Comparison of ENCODE assay signal across 9 mouse cellular contexts in genomic region chr16:34658388-34658787, GRCm38 (mm10). TPM values are rescaled to one million over a fixed set of nuclear protein-coding genes. Genes with fewer than 3 reads are reported as not detected.
A peak's percentile ranks its signal among the peaks of the same experiment; 100 is the strongest.
DNase-seq lines count a peak whose midpoint lies in the region; ATAC-seq lines count a peak whose summit lies in the region.
"Had no signal": no experiment of that assay in that cellular context is flagged by ENCODE, and none has a peak within 500 bp of the region (broad histone marks: within the 10 kb centered on the region; RNA-seq: fewer than 3 reads in every experiment).

No protein-coding gene starts in this region.

- H3K4me2 ChIP-seq in heart, embryonic 11.5 days, result peak overlapping the region; percentile 53
- peak overlapping the region; percentile 57 for H3K4me2 ChIP-seq in hindbrain, embryonic 13.5 days
- peak overlapping the region; percentile 51 for H3K4me2 ChIP-seq in midbrain, embryonic 11.5 days

- H3K9ac ChIP-seq in heart, embryonic 11.5 days (ENCODE audit: low read depth, low read length), result no peak overlapping the region
- H3K9ac ChIP-seq in hindbrain, embryonic 13.5 days, result no peak overlapping the region
- no peak overlapping the region; the same call in 1 of the 2 replicates for H3K9ac ChIP-seq in midbrain, embryonic 11.5 days (ENCODE audit: low read length)

- H3K27me3 ChIP-seq in heart, embryonic 11.5 days (ENCODE audit: control insufficient read depth, insufficient read depth, low read length), result no peaks in the 10 kb centered on the region
- H3K27me3 ChIP-seq in hindbrain, embryonic 13.5 days, result peaks cover 3% of the 10 kb centered on the region; the same call in 1 of the 2 replicates
- no peaks in the 10 kb centered on the region for H3K27me3 ChIP-seq in midbrain, embryonic 11.5 days (ENCODE audit: control insufficient read depth, insufficient read depth, low read length)

- H3K9me3 ChIP-seq in heart, embryonic 11.5 days (replicated peaks; ENCODE audit: control insufficient read depth, low read length), result no peaks in the 10 kb centered on the region
- no peaks in the 10 kb centered on the region for H3K9me3 ChIP-seq in hindbrain, embryonic 13.5 days
- H3K9me3 ChIP-seq in midbrain, embryonic 11.5 days (ENCODE audit: control insufficient read depth, low read length), result no peaks in the 10 kb centered on the region

- WGBS in heart, embryonic 11.5 days (ENCODE audit: insufficient replicate concordance), result 37% methylated on average over 11 of the region's 11 CpGs
- WGBS in hindbrain, embryonic 13.5 days, result 49% methylated on average over 11 of the region's 11 CpGs
- 38% methylated on average over 11 of the region's 11 CpGs for WGBS in midbrain, embryonic 11.5 days

- H3K4me1 ChIP-seq in heart, embryonic 11.5 days (ENCODE audit: control insufficient read depth, insufficient read depth, low read length), result no peaks in the 10 kb centered on the region
- peaks cover 9% of the 10 kb centered on the region for H3K4me1 ChIP-seq in hindbrain, embryonic 13.5 days (replicated peaks)
- peaks cover 4% of the 10 kb centered on the region; the same call in 1 of the 2 replicates for H3K4me1 ChIP-seq in midbrain, embryonic 11.5 days (ENCODE audit: control insufficient read depth, insufficient read depth, low read length)

- no peaks in the 10 kb centered on the region for H3K36me3 ChIP-seq in heart, embryonic 11.5 days (ENCODE audit: control insufficient read depth, insufficient read depth, low read length)
- no peaks in the 10 kb centered on the region for H3K36me3 ChIP-seq in hindbrain, embryonic 13.5 days
- no peaks in the 10 kb centered on the region for H3K36me3 ChIP-seq in midbrain, embryonic 11.5 days (ENCODE audit: control insufficient read depth, insufficient read depth, low read length)

- peak overlapping the region; percentile 34 for H3K4me3 ChIP-seq in heart, embryonic 11.5 days (ENCODE audit: low read depth, low read length)
- H3K4me3 ChIP-seq in hindbrain, embryonic 13.5 days, result peak overlapping the region; percentile 39; the same call in 1 of the 2 replicates
- H3K4me3 ChIP-seq in midbrain, embryonic 11.5 days (ENCODE audit: low read depth, low read length), result peak overlapping the region; percentile 11; the same call in 1 of the 2 replicates

- no peak for ATAC-seq in heart, embryonic 11.5 days (replicated peaks; ENCODE audit: insufficient number of reproducible peaks, low FRiP score, low TSS enrichment)
- no peak for ATAC-seq in hindbrain, embryonic 13.5 days (ENCODE audit: low FRiP score)
- peak; percentile 46; the same call in 1 of the 2 replicates for ATAC-seq in midbrain, embryonic 11.5 days (ENCODE audit: low FRiP score)

- no peak for DNase-seq in heart, postnatal 4 days
- DNase-seq in embryo, embryonic 10.5 days (ENCODE audit: low spot score), result peak; percentile 72
- peak; percentile 88 for DNase-seq in midbrain, embryonic 11.5 days (ENCODE audit: low spot score, missing footprints)
- no peak for DNase-seq in cerebellum, adult 11 months
- DNase-seq in left cerebral cortex, adult 9 months (ENCODE audit: low spot score in 2 of 2), result no peak
- no peak for DNase-seq in urinary bladder, postnatal 4 days (ENCODE audit: low spot score in 2 of 2)

- no peak overlapping the region for H3K27ac ChIP-seq in heart, embryonic 11.5 days (ENCODE audit: low read depth, low read length)
- H3K27ac ChIP-seq in hindbrain, embryonic 13.5 days, result no peak overlapping the region
- H3K27ac ChIP-seq in midbrain, embryonic 11.5 days (ENCODE audit: low read depth, low read length), result no peak overlapping the region

RNA-seq across cellular contexts. Expression of gene Ropn1, which starts 8.7 kb away (rescaled TPM):
- polyA plus RNA-seq in heart, embryonic 11.5 days (2014; fragmentation: Nextera tagmentation; extraction: Ambion mirVana), result 0.44 and 0.56 TPM in 2 replicates
- total RNA-seq in heart, postnatal 4 days (2021), result under 1 TPM; 0.95 to 0.99 TPM
- not detected in 2 replicates for polyA plus RNA-seq in hindbrain, embryonic 13.5 days (2015; fragmentation: Nextera tagmentation; extraction: Ambion mirVana)
- not detected in 2 replicates for polyA plus RNA-seq in midbrain, embryonic 11.5 days (2014; fragmentation: Nextera tagmentation; extraction: Ambion mirVana)
- polyA plus RNA-seq: urinary bladder, adult 2 months had no signal

RNA-seq across cellular contexts. Expression of gene Ccdc14, which starts 32.0 kb away (rescaled TPM):
- polyA plus RNA-seq in heart, embryonic 11.5 days (2014; fragmentation: Nextera tagmentation; extraction: Ambion mirVana), result 9.4 and 9.5 TPM in 2 replicates
- 1 to 10 TPM; 8.0 to 8.5 TPM for total RNA-seq in heart, postnatal 4 days (2021)
- polyA plus RNA-seq in hindbrain, embryonic 13.5 days (2015; fragmentation: Nextera tagmentation; extraction: Ambion mirVana), result 4.5 and 4.8 TPM in 2 replicates
- 11.1 and 11.2 TPM in 2 replicates for polyA plus RNA-seq in midbrain, embryonic 11.5 days (2014; fragmentation: Nextera tagmentation; extraction: Ambion mirVana)

Comparison
In these comparisons a context has a peak if more than half of its experiments do, and no peak if none do; other contexts are left out.
1. DNase-seq: peak in embryo, embryonic 10.5 days (single experiment) and midbrain, embryonic 11.5 days (single experiment); none in heart, postnatal 4 days (single experiment), cerebellum, adult 11 months (single experiment), left cerebral cortex, adult 9 months (0 of 2) and urinary bladder, postnatal 4 days (0 of 2).
2. Peak in every context shown above with its lines, with median percentiles within 50 percentile points of each other: H3K4me2 ChIP-seq and H3K4me3 ChIP-seq.